Mouse (Mus musculus): ENCODE measurements around the gene Fbxo17.
"Not testable (repeated sequence)": the region's sequence is repeated elsewhere in the genome, so short reads cannot be mapped to it uniquely, and the experiment has no call there.

Gene Fbxo17

GRCm38 (mm10) chr7:28716590-28717281 is at the start of gene Fbxo17:
Fbxo17 (plus strand) TSS chr7:28716804.
- no peak for DNase-seq (ENCODE audit: low spot score in 2 of 2)

GRCm38 (mm10) chr7:28671172-28671571 is 45.4 kb upstream of the Fbxo17 start:
- DNase-seq (ENCODE audit: low spot score in 2 of 2), result no peak

DNA sequence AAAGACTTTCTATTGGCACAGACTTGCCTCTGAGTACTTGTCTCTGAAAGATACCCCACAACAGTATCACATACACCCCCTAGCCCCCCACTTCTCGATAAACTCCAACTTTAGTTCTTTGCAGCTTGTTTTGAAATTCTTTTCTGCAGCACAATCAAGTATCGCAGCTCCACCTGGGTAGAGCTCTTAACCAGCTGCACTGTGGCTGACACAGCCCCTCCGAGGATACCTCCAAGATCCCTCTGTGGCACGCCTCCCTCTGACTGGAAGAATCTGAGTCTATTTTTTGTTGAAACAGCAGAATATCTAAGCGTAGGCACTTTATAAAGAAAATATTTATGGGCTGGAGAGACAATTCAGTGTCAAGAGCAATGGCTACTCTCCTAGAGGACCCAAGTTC is 44.3 kb upstream of the Fbxo17 start:
- no peak for DNase-seq (ENCODE audit: low spot score in 2 of 2)

DNA sequence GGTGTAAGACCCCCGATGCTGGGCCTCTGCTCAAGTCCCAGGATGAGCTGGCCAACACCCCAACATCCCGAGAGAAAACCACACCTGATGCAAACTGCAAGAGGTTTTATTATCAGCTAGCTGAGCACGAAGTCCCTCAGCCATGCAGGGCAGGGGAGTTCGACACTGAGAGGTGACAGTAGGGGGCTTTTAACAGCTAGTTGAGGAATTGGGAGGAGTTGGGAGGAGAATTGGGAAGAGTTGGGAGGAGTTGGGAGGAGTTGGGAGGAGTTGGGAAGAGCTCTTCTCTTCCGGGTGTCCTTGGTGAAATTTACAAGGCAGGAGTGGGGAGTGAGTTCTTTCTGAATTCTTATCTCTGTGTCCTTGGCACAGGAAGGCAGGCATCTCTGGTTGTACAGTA is 43.8 kb upstream of the Fbxo17 start:
- DNase-seq (ENCODE audit: low spot score in 2 of 2), result not testable (repeated sequence)

- DNase-seq (ENCODE audit: low spot score in 2 of 2), result no peak
These were observed 41.6 kb upstream of the Fbxo17 start for GRCm38 (mm10) chr7:28674994-28675393.

GRCm38 (mm10) chr7:28675746-28676145 is 40.9 kb upstream of the Fbxo17 start:
- DNase-seq (ENCODE audit: low spot score in 2 of 2), result no peak

DNA sequence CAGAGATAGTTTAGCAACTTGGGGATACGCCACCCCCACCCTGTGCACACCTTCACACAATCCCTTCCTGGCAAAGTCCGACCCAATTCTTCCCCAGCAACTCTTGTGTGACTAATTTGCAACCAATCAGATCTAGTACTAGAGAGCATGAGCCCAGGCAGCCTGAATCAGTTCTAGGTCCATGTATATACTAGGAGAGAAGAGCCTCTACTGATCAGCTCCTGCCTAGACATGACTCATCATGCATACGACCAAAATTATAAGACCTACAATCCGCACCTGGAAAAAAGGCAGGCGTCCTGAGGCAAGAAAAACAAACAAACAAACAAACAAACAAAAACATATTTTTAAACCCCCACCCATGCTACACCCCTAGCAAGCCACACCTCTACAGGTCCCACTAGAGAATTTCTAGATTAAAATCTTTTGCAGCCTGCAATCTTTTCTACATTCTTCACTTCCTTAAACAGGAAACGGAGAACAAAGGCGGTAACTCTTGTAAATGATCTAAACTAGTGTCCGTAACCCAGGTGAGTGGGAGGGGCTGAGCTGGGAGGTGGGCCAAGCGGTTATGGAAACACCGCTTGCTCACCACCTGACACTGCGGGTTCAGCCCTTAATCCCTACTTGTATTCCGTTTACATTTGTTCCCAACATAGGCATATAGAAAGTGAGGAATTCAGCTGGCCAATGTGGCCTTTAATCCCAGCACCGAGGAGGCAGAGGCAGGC is 39.6 kb upstream of the Fbxo17 start:
- no peak for DNase-seq (ENCODE audit: low spot score in 2 of 2)

- DNase-seq (ENCODE audit: low spot score in 2 of 2), result no peak
These were observed 39.0 kb upstream of the Fbxo17 start for GRCm38 (mm10) chr7:28677624-28678023.

DNA sequence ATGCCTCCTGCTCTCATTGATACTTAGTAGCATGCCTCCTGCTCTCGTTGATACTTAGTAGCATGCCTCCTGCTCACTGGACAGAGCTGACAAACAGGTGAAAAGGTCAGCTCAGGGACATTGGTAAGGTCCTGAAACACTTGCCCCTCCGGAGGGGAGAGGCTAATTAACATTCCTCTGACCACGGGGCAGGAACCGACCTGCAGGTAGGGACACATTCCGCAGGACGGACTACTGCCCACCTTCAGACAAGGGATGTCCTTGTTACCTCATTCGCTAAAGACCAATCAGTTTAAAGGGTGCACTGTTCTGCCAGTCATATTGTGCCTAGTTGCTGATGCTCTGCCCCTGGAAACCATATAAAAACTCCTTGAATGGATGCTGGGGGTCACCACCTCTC is 25.5 kb upstream of the Fbxo17 start:
- no peak for DNase-seq (ENCODE audit: low spot score in 2 of 2)

DNA sequence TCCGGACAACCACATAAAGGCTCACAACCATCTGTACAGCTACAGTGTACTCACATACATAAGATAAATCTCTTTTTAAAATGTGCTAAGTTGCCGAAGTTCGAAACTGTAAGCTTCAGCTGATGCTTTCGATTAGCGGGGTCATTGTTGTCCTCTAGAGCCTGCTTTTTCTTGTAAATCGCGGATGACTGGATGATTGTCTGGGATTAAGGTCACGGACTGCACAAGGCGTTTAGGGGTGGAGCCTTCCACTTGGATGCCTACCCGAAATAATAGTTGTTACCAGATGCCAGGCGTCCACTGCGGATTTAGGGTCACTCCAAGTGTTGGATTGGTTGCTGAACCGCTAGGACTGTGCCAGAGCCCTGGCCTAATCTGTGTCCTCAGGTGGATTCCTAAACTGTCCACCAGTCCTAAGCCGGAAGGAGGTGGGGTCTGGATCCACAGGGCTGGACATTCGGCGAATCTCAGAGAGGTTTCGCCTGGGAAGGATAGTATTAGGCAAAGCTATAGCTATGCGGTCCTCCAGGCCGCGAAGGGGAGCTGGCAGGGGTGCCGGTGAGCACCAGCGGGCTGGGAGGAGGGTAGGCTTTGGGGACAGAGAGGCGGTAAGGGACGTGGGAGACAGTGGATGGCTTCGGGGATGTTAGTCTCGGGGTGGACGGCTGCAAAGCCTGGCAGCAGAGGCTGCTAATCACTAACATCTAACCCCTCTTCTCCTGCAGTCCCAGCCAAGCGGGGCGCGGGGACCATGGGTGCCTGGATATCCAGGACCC is 23.9 kb upstream of the Fbxo17 start, which contains the start of gene Fbxo27:
Gene Fbxo27, plus strand, starts transcription at position 305 of the 776 bp plus-strand sequence.
- peak in 1 of 2 experiments; percentile 43 for DNase-seq (ENCODE audit: low spot score in 2 of 2)

DNA sequence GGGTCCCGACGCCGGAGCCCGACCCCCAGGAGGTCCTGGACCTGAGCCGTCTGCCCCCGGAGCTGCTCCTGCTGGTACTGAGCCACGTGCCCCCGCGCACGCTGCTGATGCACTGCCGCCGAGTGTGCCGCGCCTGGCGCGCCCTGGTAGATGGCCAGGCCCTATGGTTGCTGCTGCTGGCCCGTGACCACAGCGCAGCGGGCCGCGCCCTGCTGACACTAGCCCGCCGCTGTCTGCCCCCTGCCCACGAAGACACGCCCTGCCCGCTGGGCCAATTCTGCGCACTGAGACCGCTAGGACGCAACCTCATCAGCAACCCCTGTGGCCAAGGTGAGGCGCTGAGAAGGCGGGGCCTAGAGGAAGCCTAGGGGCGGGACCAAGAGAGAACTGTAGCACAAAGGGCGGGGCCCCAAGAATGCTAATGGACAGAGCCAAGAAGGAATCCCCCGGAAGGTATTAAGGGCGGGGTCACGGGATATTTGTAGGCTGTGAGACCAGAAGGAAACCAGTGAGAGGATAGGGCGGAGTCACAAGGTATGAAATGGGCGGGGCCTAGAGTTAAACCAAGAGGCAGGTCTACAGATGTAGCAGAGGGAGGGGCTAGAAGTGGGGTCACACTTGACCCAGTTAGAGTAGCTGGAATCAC is 23.2 kb upstream of the Fbxo17 start:
- DNase-seq (ENCODE audit: low spot score in 2 of 2), result peak; percentile 53 to 59

DNA sequence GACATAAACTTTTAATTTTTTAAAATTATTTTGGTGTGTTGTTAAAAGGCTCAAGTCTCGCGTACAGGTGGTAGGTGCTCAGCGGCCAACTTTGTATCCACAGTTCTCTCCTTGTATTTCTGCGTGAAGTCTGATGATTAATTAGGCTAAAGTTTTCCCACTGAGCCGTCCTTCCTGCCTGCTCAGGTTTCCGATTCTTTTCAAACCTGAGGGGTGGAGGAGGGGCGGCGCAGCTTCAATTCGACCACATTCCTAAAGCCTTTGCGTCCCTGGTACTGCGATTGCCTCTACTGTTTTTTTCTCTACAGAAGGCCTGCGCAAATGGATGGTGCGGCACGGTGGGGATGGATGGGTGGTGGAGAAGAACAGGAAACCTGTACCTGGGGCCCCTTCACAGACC is 22.2 kb upstream of the Fbxo17 start:
- no peak for DNase-seq (ENCODE audit: low spot score in 2 of 2)

GRCm38 (mm10) chr7:28694966-28695511 is 21.6 kb upstream of the Fbxo17 start:
- DNase-seq (ENCODE audit: low spot score in 2 of 2), result no peak

GRCm38 (mm10) chr7:28697277-28697676 is 19.3 kb upstream of the Fbxo17 start:
- DNase-seq (ENCODE audit: low spot score in 2 of 2), result no peak

DNA sequence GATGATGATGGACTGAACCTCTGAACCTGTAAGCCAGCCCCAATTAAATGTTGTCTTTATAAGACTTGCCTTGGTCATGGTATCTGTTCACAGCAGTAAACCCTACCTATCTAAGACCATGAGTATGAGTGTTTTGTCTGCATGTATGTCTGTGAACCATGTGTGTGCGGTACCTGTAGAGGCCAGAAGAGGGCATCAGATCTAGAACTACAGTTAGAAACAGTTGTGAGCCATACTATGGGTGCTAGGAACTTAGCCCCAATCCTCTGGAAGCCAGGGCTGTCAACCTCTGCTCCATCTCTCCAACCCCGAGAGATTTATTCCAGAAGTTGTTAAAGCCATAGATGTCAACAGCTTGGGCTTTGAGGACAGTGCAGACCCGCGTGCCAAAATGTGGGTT is 16.3 kb upstream of the Fbxo17 start:
- no peak for DNase-seq (ENCODE audit: low spot score in 2 of 2)

DNA sequence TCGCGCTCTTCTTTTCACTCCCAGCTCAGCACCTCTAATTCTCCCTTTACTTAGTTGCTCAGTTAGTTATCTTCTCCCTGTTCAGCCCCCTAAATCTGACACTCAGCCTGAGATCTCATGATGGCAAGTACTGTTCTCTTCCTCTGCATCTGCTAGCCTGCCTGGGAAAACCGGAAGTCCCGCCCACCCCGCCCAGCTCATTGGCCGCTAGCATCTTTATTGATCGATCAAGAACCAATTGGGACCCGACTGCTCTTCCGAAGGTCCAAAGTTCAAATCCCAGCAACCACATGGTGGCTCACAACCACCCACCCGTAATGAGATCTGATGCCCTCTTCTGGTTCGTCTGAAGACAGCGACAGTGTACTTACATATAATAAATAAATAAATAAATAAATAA is 15.3 kb upstream of the Fbxo17 start:
- not testable (repeated sequence) for DNase-seq (ENCODE audit: low spot score in 2 of 2)

- no peak for DNase-seq (ENCODE audit: low spot score in 2 of 2)
These were observed 13.9 kb upstream of the Fbxo17 start for GRCm38 (mm10) chr7:28702601-28703143.

GRCm38 (mm10) chr7:28709454-28709853 is 7.2 kb upstream of the Fbxo17 start:
- no peak for DNase-seq (ENCODE audit: low spot score in 2 of 2)

- no peak for DNase-seq (ENCODE audit: low spot score in 2 of 2)
These were observed 5.6 kb upstream of the Fbxo17 start for GRCm38 (mm10) chr7:28710962-28711361.

DNA sequence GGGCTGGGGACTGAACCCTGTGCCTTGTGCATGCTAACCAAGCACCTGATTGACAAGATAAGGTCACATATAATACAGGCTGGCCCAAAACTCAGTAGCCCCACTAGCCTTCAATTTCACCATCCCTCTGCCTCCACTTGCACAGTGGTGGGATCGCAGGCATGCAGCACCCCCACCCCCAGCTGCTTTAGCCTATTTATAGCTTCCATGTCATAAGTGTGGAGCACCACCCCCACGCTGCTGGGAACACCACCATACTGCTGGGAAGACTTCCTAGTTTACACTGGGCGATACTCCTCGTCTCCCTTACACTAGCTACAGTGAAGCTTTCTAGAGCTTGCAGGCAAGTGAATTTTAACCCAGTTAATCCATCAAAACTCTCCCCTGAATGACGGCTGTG is 1.9 kb upstream of the Fbxo17 start:
- peak in 1 of 2 experiments; percentile 12 for DNase-seq (ENCODE audit: low spot score in 2 of 2)

DNA sequence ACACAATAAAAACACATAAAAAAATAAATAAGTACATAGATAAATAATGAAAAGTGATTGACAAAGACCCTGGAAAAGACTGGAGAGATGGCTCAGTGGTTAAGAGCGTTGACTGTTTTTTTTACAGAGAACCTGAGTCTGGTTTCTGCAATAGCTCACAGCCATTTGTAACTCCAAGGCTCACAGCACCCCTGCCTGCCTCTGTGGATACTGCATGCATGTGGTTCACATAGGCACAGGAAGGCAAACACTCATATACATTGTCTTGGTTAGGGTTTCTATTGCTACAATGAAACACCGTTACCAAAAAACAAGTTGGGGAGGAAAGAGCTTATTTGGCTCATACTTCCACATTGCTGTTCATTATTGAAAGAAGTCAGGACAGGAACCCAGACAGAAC is 1.0 kb upstream of the Fbxo17 start:
- DNase-seq (ENCODE audit: low spot score in 2 of 2), result no peak

Data from frontal cortex, postnatal 25 days (tissue).